ENCODE assay signal across 16 mouse cellular contexts in the genomic region with DNA sequence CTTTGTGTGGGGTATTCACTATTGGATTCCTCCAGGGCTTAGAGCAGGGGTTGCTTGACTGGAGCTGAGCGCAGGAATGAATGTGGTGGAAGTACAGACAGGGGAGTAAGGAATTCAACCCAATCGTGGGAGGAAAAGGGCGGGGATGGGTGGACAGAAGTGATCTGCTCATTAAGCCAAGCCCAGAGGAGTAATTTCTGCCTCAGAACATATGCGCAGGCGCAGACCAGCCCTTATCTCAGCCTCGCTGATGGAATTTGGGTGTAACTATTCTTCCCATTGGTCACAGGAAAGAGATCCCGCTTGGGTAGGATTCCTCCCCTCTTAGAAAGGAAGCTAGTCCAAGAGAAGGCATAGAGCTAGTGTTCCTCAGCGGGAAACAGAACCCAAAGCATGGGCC.
DNase-seq lines count a peak whose midpoint lies in the region; ATAC-seq and TF ChIP-seq lines count a peak whose summit lies in the region.
"Had no signal": no experiment of that assay in that cellular context is flagged by ENCODE, and none has a peak within 500 bp of the region (broad histone marks: within the 10 kb centered on the region; RNA-seq: fewer than 3 reads in every experiment).

No protein-coding gene starts in this region.

- no peaks in the 10 kb centered on the region for H3K36me3 ChIP-seq in heart, embryonic 11.5 days (ENCODE audit: control insufficient read depth, insufficient read depth, low read length)
- H3K36me3 ChIP-seq: embryonic facial prominence, embryonic 13.5 days; liver, embryonic 15.5 days; midbrain, embryonic 13.5 days; neural tube, embryonic 15.5 days had no signal

- ATAC-seq in heart, embryonic 11.5 days (replicated peaks; ENCODE audit: insufficient number of reproducible peaks, low FRiP score, low TSS enrichment), result no peak
- ATAC-seq in Patski, result peak; percentile 45
- no peak for ATAC-seq in megakaryocyte progenitor cell, adult 5-6 weeks (replicated peaks; ENCODE audit: poor library complexity)
- ATAC-seq: forebrain, postnatal 0 days; midbrain, embryonic 13.5 days had no signal

- peak; percentile 56 to 75 for DNase-seq in heart, adult 18-20 months
- no peak for DNase-seq in Patski (ENCODE audit: low read depth, low spot score)
- DNase-seq in kidney, adult 9 months, result peak; percentile 32
- DNase-seq in lung, postnatal 25 days (ENCODE audit: low spot score), result peak; percentile 67
- no peak for DNase-seq in thymus, postnatal 10 days (ENCODE audit: low spot score in 2 of 2)
- no peak for DNase-seq in embryo, embryonic 11 days
- DNase-seq: cerebellum, adult 9-10 months; right cerebral cortex, postnatal 14 days had no signal

- no peak for TF ChIP-seq CTCF in Patski (IDR thresholded peaks at IDR 0.05)

- no peak overlapping the region for H3K27ac ChIP-seq in heart, embryonic 11.5 days (ENCODE audit: low read depth, low read length)
- H3K27ac ChIP-seq: embryonic facial prominence, embryonic 13.5 days; left cerebral cortex, adult 2 months; liver, embryonic 15.5 days; midbrain, embryonic 13.5 days; neural tube, embryonic 15.5 days had no signal

- CTCF ChIA-PET in Patski (lab: Charles Lee), result interaction anchor here (1.0 to 2.2 kb wide), 3 partner anchors 11 to 158 kb away, joined by 3 to 6 read pairs (median 3); partner anchors contain the start of gene Efnb1

- H3K4me1 ChIP-seq in heart, embryonic 11.5 days (ENCODE audit: control insufficient read depth, insufficient read depth, low read length), result peaks cover 5% of the 10 kb centered on the region
- H3K4me1 ChIP-seq: liver, embryonic 15.5 days had no signal

- in situ Hi-C loops in Patski (cut with MboI; ENCODE audit: low pct_unique_long_range_greater_than_20kb), result loop anchor here (5.0 to 10.0 kb wide), 4 partner anchors 87 to 240 kb away; partner anchors contain the start of gene Efnb1

- no peak overlapping the region for H3K9ac ChIP-seq in heart, embryonic 11.5 days (ENCODE audit: low read depth, low read length)
- H3K9ac ChIP-seq: embryonic facial prominence, embryonic 13.5 days; forebrain, postnatal 0 days; liver, embryonic 15.5 days; midbrain, embryonic 13.5 days; neural tube, embryonic 15.5 days had no signal

- 46% methylated on average over 8 of the region's 8 CpGs for WGBS in heart, embryonic 11.5 days (ENCODE audit: insufficient replicate concordance)

- no peaks in the 10 kb centered on the region for H3K9me3 ChIP-seq in heart, embryonic 11.5 days (replicated peaks; ENCODE audit: control insufficient read depth, low read length)
- H3K9me3 ChIP-seq: embryonic facial prominence, embryonic 13.5 days; liver, embryonic 15.5 days; midbrain, embryonic 13.5 days; neural tube, embryonic 15.5 days had no signal

- H3K27me3 ChIP-seq in heart, embryonic 11.5 days (ENCODE audit: control insufficient read depth, insufficient read depth, low read length), result peaks cover 13% of the 10 kb centered on the region
- H3K27me3 ChIP-seq in Patski, result peaks cover 5% of the 10 kb centered on the region

- H3K4me2 ChIP-seq in heart, embryonic 11.5 days, result no peak overlapping the region
- H3K4me2 ChIP-seq: embryonic facial prominence, embryonic 13.5 days; liver, embryonic 15.5 days; midbrain, embryonic 13.5 days; neural tube, embryonic 15.5 days had no signal

- POLR2A ChIA-PET in Patski (lab: Charles Lee), result no interaction called here

- H3K4me3 ChIP-seq in heart, embryonic 11.5 days (ENCODE audit: low read depth, low read length), result no peak overlapping the region
- H3K4me3 ChIP-seq: embryonic facial prominence, embryonic 13.5 days; left cerebral cortex, adult 2 months; liver, embryonic 15.5 days; midbrain, embryonic 13.5 days; neural tube, embryonic 15.5 days had no signal

Comparison
In these comparisons a context has a peak if more than half of its experiments do, and no peak if none do; other contexts are left out.
1. DNase-seq: peak in heart, adult 18-20 months (2 of 2), kidney, adult 9 months (single experiment) and lung, postnatal 25 days (single experiment); none in Patski (single experiment), thymus, postnatal 10 days (0 of 2) and embryo, embryonic 11 days (single experiment).